Mouse (Mus musculus) kidney, embryonic 16.5 days (tissue): ENCODE results near the gene Llph. TPM values are rescaled to one million over a fixed set of nuclear protein-coding genes. Genes with fewer than 3 reads are reported as not detected.
A peak's percentile ranks its signal among the peaks of the same experiment; 100 is the strongest.

Experiments
- ATAC-seq: fragments of 200-750 bp; cut with Nextera tagmentation; 2 replicates; pipeline ENCODE4 v1.8.0; 2017; ENCODE audit warnings: moderate TSS enrichment; ENCODE audit not compliant: low FRiP score, low TSS enrichment
- H3K27ac ChIP-seq: fragments of 300-500 bp; sonication (generic); 2 replicates; pipeline ENCODE4 v1.5.1; 2014; ENCODE audit warnings: low read length
- H3K27me3 ChIP-seq: fragments of 300-500 bp; sonication (generic); 2 replicates; pipeline ENCODE4 v1.6.1; 2014; ENCODE audit warnings: low read length, control low read depth, mixed read lengths; ENCODE audit not compliant: insufficient read depth
- H3K36me3 ChIP-seq: fragments of 300-500 bp; sonication (generic); 2 replicates; pipeline ENCODE4 v1.6.1; 2014; ENCODE audit warnings: low read length, control low read depth, mixed read lengths; ENCODE audit not compliant: insufficient read depth
- H3K4me1 ChIP-seq: fragments of 300-500 bp; sonication (generic); 2 replicates; pipeline ENCODE4 v1.6.1; 2014; ENCODE audit warnings: low read length, control low read depth, mixed read lengths; ENCODE audit not compliant: insufficient read depth
- H3K4me2 ChIP-seq: fragments of 300-500 bp; sonication (generic); replicated peaks from 2 replicates; pipeline ENCODE4 v1.6.1; 2014; ENCODE audit warnings: low read depth, low read length
- H3K4me3 ChIP-seq: fragments of 300-500 bp; sonication (generic); 2 replicates; pipeline ENCODE4 v1.5.1; 2014; ENCODE audit warnings: mild to moderate bottlenecking, low read length
- H3K9ac ChIP-seq: fragments of 300-500 bp; sonication (generic); replicated peaks from 2 replicates; pipeline ENCODE4 v1.6.1; 2014; ENCODE audit warnings: low read length
- H3K9me3 ChIP-seq: fragments of 300-500 bp; sonication (generic); 2 replicates; pipeline ENCODE4 v1.6.1; 2016; ENCODE audit warnings: low read length, control low read depth
- WGBS: fragments of 180-500 bp; shearing (Covaris S2); extraction: QIAGEN DNeasy Blood & Tissue Kit; methylation state at CpG from one replicate; pipeline ENCODE4 v1.1.7; 2014; 5-methylcytosine and 5-hydroxymethylcytosine counted together
- polyA plus RNA-seq: library from polyadenylated mRNA; unstranded; fragments of >200 nt; fragmentation: Nextera tagmentation; extraction: Ambion mirVana; gene quantifications from 2 replicates; pipeline ENCODE4 v1.2.1, GENCODE M21; 2015

The Llph gene
- polyA plus RNA-seq, 1 experiment from 2014 or later: 45.1 TPM

GRCm38 (mm10) chr10:120239476-120239875, 12.6 kb downstream of the Llph start:
- Histone ChIP-seq H3K27ac (no peak overlapping the region), H3K36me3 (no peaks in the 10 kb centered on the region), H3K4me3 (no peak overlapping the region), H3K9ac (no peak overlapping the region), H3K4me1 (no peaks in the 10 kb centered on the region), H3K27me3 (no peaks in the 10 kb centered on the region), H3K4me2 (no peak overlapping the region), H3K9me3 (no peaks in the 10 kb centered on the region)
- WGBS: 74% methylated on average over 6 of the region's 6 CpGs
- ATAC-seq: no peak

GRCm38 (mm10) chr10:120242421-120242820, 15.6 kb downstream of the Llph start:
- 31% methylated on average over 6 of the region's 6 CpGs for WGBS
- no peak for ATAC-seq

GRCm38 (mm10) chr10:120245681-120246080, 18.8 kb downstream of the Llph start:
- H3K9me3 ChIP-seq: peaks cover 3% of the 10 kb centered on the region; the same call in 1 of the 2 replicates
- no peak overlapping the region for H3K9ac ChIP-seq
- H3K4me1 ChIP-seq: peaks cover 5% of the 10 kb centered on the region; the same call in 1 of the 2 replicates
- no peak overlapping the region for H3K27ac ChIP-seq
- H3K4me3 ChIP-seq: no peak overlapping the region
- no peaks in the 10 kb centered on the region for H3K36me3 ChIP-seq
- 80% methylated on average over 5 of the region's 5 CpGs for WGBS
- ATAC-seq: no peak
- H3K27me3 ChIP-seq: no peaks in the 10 kb centered on the region
- H3K4me2 ChIP-seq: no peak overlapping the region

More at GRCm38 (mm10) chr10:120242421-120242820, 15.6 kb downstream of the Llph start:
- no peaks in the 10 kb centered on the region for H3K9me3 ChIP-seq
- no peaks in the 10 kb centered on the region for H3K36me3 ChIP-seq
- H3K4me2 ChIP-seq: no peak overlapping the region
- H3K9ac ChIP-seq: no peak overlapping the region
- H3K4me3 ChIP-seq: no peak overlapping the region
- H3K27me3 ChIP-seq: no peaks in the 10 kb centered on the region
- H3K27ac ChIP-seq: no peak overlapping the region
- H3K4me1 ChIP-seq: peaks cover 5% of the 10 kb centered on the region; the same call in 1 of the 2 replicates

GRCm38 (mm10) chr10:120246994-120247750, 20.3 kb downstream of the Llph start:
- H3K9ac ChIP-seq: peak overlapping the region; percentile 61
- H3K4me1 ChIP-seq: peaks cover 6% of the 10 kb centered on the region; the same call in 1 of the 2 replicates
- 13% methylated on average over 9 of the region's 9 CpGs for WGBS
- peaks cover 3% of the 10 kb centered on the region; the same call in 1 of the 2 replicates for H3K9me3 ChIP-seq
- H3K36me3 ChIP-seq: no peaks in the 10 kb centered on the region
- H3K4me2 ChIP-seq: peak overlapping the region; percentile 29
- H3K27me3 ChIP-seq: no peaks in the 10 kb centered on the region
- H3K27ac ChIP-seq: no peak overlapping the region
- H3K4me3 ChIP-seq: peak overlapping the region; percentile 25
- ATAC-seq: peak; percentile 35; the same call in 1 of the 2 replicates

GRCm38 (mm10) chr10:120250911-120251683, 24.2 kb downstream of the Llph start:
- H3K36me3 ChIP-seq: no peaks in the 10 kb centered on the region
- no peak overlapping the region for H3K4me3 ChIP-seq
- peaks cover 19% of the 10 kb centered on the region for H3K4me1 ChIP-seq
- H3K9ac ChIP-seq: no peak overlapping the region
- WGBS: 57% methylated on average over 11 of the region's 11 CpGs
- H3K9me3 ChIP-seq: peaks cover 3% of the 10 kb centered on the region; the same call in 1 of the 2 replicates
- H3K27ac ChIP-seq: no peak overlapping the region
- H3K4me2 ChIP-seq: no peak overlapping the region
- H3K27me3 ChIP-seq: no peaks in the 10 kb centered on the region
- ATAC-seq: no peak

- WGBS: 82% methylated on average over 4 of the region's 4 CpGs
- ATAC-seq: no peak
- Histone ChIP-seq H3K9ac (no peak overlapping the region), H3K27me3 (no peaks in the 10 kb centered on the region), H3K36me3 (no peaks in the 10 kb centered on the region), H3K27ac (no peak overlapping the region), H3K4me1 (peaks cover 19% of the 10 kb centered on the region), H3K4me3 (no peak overlapping the region), H3K9me3 (peaks cover 3% of the 10 kb centered on the region; the same call in 1 of the 2 replicates), H3K4me2 (no peak overlapping the region)
Observed at GRCm38 (mm10) chr10:120251791-120252190, 24.9 kb downstream of the Llph start.

GRCm38 (mm10) chr10:120252800-120253199, 25.9 kb downstream of the Llph start:
- no peak overlapping the region for H3K4me3 ChIP-seq
- no peaks in the 10 kb centered on the region for H3K36me3 ChIP-seq
- H3K27me3 ChIP-seq: no peaks in the 10 kb centered on the region
- H3K9me3 ChIP-seq: peaks cover 3% of the 10 kb centered on the region; the same call in 1 of the 2 replicates
- H3K27ac ChIP-seq: peak overlapping the region; percentile 51; the same call in 1 of the 2 replicates
- no peak overlapping the region for H3K9ac ChIP-seq
- peak overlapping the region; percentile 36 for H3K4me2 ChIP-seq
- ATAC-seq: 0 out of 2 replicates have a peak, but pooled peaks have one; percentile 23
- H3K4me1 ChIP-seq: peaks cover 13% of the 10 kb centered on the region
- 13% methylated on average over 8 of the region's 8 CpGs for WGBS

GRCm38 (mm10) chr10:120257231-120257630, 30.4 kb downstream of the Llph start:
- WGBS: 18% methylated on average over 11 of the region's 11 CpGs

GRCm38 (mm10) chr10:120267790-120268189, 40.9 kb downstream of the Llph start:
- Histone ChIP-seq H3K9ac (no peak overlapping the region), H3K4me2 (no peak overlapping the region), H3K4me3 (no peak overlapping the region), H3K4me1 (peaks cover 25% of the 10 kb centered on the region), H3K27ac (no peak overlapping the region), H3K36me3 (no peaks in the 10 kb centered on the region), H3K27me3 (no peaks in the 10 kb centered on the region), H3K9me3 (peaks cover 4% of the 10 kb centered on the region; the same call in 1 of the 2 replicates)
- WGBS: 52% methylated on average over 12 of the region's 12 CpGs
- no peak for ATAC-seq

More at GRCm38 (mm10) chr10:120257231-120257630, 30.4 kb downstream of the Llph start:
- Histone ChIP-seq H3K36me3 (no peaks in the 10 kb centered on the region), H3K4me2 (no peak overlapping the region), H3K9ac (no peak overlapping the region), H3K27ac (no peak overlapping the region), H3K4me3 (no peak overlapping the region), H3K27me3 (no peaks in the 10 kb centered on the region), H3K9me3 (no peaks in the 10 kb centered on the region), H3K4me1 (peaks cover 12% of the 10 kb centered on the region)
- no peak for ATAC-seq
